Mouse (Mus musculus) ES-E14 (cell line): ENCODE data around the gene Lama4. TPM values are rescaled to one million over a fixed set of nuclear protein-coding genes. Genes with fewer than 3 reads are reported as not detected.

Experiments
- DNase-seq: peaks from one replicate; pipeline ENCODE4 v3.0.0-alpha.2; 2013; ENCODE audit warnings: low read depth, low spot score
- H3K27ac ChIP-seq: 2 replicates; pipeline ENCODE4 v1.5.1; 2012; ENCODE audit warnings: low read depth, mild to moderate bottlenecking, low read length, moderate library complexity, mixed read lengths; ENCODE audit not compliant: poor library complexity, insufficient read depth, severe bottlenecking
- H3K36me3 ChIP-seq: 2 replicates; pipeline ENCODE4 v1.6.1; 2012; ENCODE audit warnings: mild to moderate bottlenecking, low read length, moderate library complexity, mixed read lengths; ENCODE audit not compliant: control insufficient read depth, poor library complexity, insufficient read depth, severe bottlenecking
- H3K4me1 ChIP-seq, 2 experiments: fragments of 150-350 bp in 1 of 2; sonication (generic) in 1 of 2; 2 replicates each; pipeline ENCODE4 v1.6.1; 2012; ENCODE audit warnings: low read length in 2 of 2, mild to moderate bottlenecking in 1 of 2, mixed read lengths in 1 of 2; ENCODE audit not compliant: control insufficient read depth in 2 of 2, insufficient read depth in 2 of 2, poor library complexity in 1 of 2
- H3K4me3 ChIP-seq, 2 experiments: fragments of 150-350 bp in 1 of 2; sonication (generic) in 1 of 2; 2 replicates each; pipeline ENCODE4 v1.5.1; 2012; ENCODE audit warnings: low read length in 2 of 2, low read depth in 1 of 2, mild to moderate bottlenecking in 1 of 2, mixed read lengths in 1 of 2; ENCODE audit not compliant: insufficient read depth in 1 of 2, poor library complexity in 1 of 2, severe bottlenecking in 1 of 2
- H3K9ac ChIP-seq: 2 replicates; pipeline ENCODE4 v1.6.1; 2012; ENCODE audit warnings: low read depth, mild to moderate bottlenecking, low read length, mixed read lengths; ENCODE audit not compliant: poor library complexity, insufficient read depth, severe bottlenecking
- H3K9me3 ChIP-seq: fragments of 150-350 bp; sonication (generic); 2 replicates; pipeline ENCODE4 v1.6.1; 2012; ENCODE audit warnings: low read depth, mild to moderate bottlenecking, low read length; ENCODE audit not compliant: control insufficient read depth, insufficient read depth
- CHD2 ChIP-seq: IDR thresholded peaks from 2 replicates; pipeline ENCODE4 v1.6.1; 2014; ENCODE audit warnings: mild to moderate bottlenecking, low read depth, low read length, inconsistent platforms
- HCFC1 ChIP-seq: IDR thresholded peaks from 2 replicates; pipeline ENCODE4 v1.6.1; 2012; ENCODE audit warnings: low read length, inconsistent platforms, borderline replicate concordance; ENCODE audit not compliant: insufficient read depth
- MAFK ChIP-seq: IDR thresholded peaks from 2 replicates; pipeline ENCODE4 v1.6.1; 2014; ENCODE audit warnings: mild to moderate bottlenecking, low read depth, low read length, inconsistent platforms; ENCODE audit not compliant: insufficient read depth
- ZC3H11A ChIP-seq: IDR thresholded peaks from 2 replicates; pipeline ENCODE4 v1.6.1; 2012; ENCODE audit warnings: low read depth, mild to moderate bottlenecking, inconsistent platforms, low read length, borderline replicate concordance
- ZNF384 ChIP-seq: IDR thresholded peaks from 2 replicates; pipeline ENCODE4 v1.6.1; 2012; ENCODE audit warnings: low read depth, low read length, inconsistent platforms
- in situ Hi-C, 2 experiments: fragments of 600-800 bp; cut with MboI; formaldehyde crosslinking; loops; one replicate each; pipeline ENCODE4 v1.15.1; 2025; ENCODE audit warnings: low sequenced_read_pairs in 2 of 2, inconsistent platforms in 1 of 2; ENCODE audit not compliant: unreplicated experiment in 2 of 2
- total RNA-seq: library from RNA; depleted of rRNA; stranded (reverse); fragments of 300-350 nt; gene quantifications from 2 replicates; pipeline ENCODE4 v1.2.3, GENCODE M21; 2012

Lama4 gene
- total RNA-seq, 1 experiment, result 3.6 TPM

DNA sequence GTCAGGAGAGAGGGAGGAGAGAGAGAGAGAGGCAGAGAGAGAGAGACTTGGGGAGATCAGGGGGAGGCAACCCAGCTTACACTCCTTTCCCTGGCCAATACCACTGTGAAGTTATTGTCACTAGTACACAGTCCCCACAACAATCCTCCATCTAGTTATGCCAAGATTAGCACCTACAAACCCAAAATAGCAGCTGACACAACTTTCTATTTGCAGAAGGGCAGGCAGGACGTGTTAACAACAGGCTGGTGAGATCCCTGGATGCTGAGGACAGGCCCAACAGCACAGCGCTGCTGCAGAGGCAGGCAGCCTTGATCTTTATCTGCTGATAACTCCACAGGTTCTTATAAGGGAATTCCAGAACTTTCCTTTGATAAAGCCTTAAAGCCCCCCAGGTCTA is 3.4 kb upstream of the Lama4 start:
- in situ Hi-C loops, result no loop called here
- Histone ChIP-seq H3K4me1 (peaks cover 0 to 6% of the 10 kb centered on the region in 2 experiments; a peak in 1 of 4 replicates), H3K9ac (no peak overlapping the region), H3K27ac (no peak overlapping the region), H3K36me3 (no peaks in the 10 kb centered on the region), H3K4me3 (no peak overlapping the region), H3K9me3 (no peaks in the 10 kb centered on the region)
- TF ChIP-seq HCFC1, result no peak
- no peak for TF ChIP-seq MAFK
- TF ChIP-seq CHD2, result no peak
- no peak for TF ChIP-seq ZC3H11A
- no peak for TF ChIP-seq ZNF384
- DNase-seq, result no peak

DNA sequence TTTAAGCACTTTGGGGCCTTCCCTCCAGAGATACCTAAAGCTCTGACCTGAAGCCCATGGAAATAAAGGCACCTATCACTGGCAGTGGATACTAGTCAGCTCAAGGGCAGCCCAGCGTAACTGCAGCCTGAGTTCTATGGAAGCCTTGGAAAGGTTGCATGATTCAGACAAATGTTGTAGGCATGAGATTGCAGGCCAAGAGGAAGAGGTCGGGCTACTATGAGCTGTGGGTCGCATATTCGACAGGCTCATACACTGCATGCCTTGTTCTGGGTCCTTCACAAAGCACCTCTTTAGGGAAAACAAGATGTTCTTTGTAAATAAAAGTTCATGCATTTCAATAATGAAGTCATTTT is 618 bp upstream of the Lama4 start:
- in situ Hi-C loops, result no loop called here
- H3K4me3 ChIP-seq, result no peak overlapping the region

DNA sequence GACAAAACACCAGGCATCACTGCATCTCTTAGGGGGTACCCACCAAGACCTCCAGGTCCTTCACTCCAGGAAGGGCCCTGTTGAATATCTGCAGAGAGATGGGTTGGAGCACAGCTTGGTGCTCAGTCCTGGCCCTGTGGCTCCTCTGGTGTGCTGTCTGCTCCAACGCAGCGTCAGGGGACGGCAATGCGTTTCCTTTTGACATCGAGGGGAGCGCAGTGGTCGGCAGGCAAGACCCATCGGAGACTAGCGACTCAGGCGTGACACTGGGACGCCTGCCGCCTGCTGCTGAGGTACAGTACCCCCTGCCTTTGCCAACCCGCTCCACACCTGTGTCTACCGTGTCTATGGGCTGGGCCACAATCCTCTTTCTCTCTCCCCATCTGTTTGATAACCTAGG is 542 bp downstream of the Lama4 start:
- Histone ChIP-seq H3K36me3 (no peaks in the 10 kb centered on the region), H3K9ac (0 out of 2 replicates have a peak overlapping the region, but pooled peaks have one; percentile 16), H3K9me3 (no peaks in the 10 kb centered on the region), H3K4me1 (peaks cover 0 to 6% of the 10 kb centered on the region in 2 experiments; a peak in 1 of 4 replicates), H3K27ac (no peak overlapping the region), H3K4me3 (peak overlapping the region; percentile 41 to 59)
- peak; percentile 2 for DNase-seq
- TF ChIP-seq ZC3H11A (no peak), HCFC1 (no peak), ZNF384 (no peak), CHD2 (no peak), MAFK (no peak)
- in situ Hi-C loops, result no loop called here

More for the DNA sequence above, 618 bp upstream of the Lama4 start:
- Histone ChIP-seq H3K9me3 (no peaks in the 10 kb centered on the region), H3K4me1 (peaks cover 0 to 6% of the 10 kb centered on the region in 2 experiments; a peak in 1 of 4 replicates), H3K27ac (no peak overlapping the region), H3K9ac (no peak overlapping the region), H3K36me3 (no peaks in the 10 kb centered on the region)
- no peak for DNase-seq
- TF ChIP-seq HCFC1 (no peak), ZC3H11A (no peak), MAFK (no peak), CHD2 (no peak), ZNF384 (no peak)

DNA sequence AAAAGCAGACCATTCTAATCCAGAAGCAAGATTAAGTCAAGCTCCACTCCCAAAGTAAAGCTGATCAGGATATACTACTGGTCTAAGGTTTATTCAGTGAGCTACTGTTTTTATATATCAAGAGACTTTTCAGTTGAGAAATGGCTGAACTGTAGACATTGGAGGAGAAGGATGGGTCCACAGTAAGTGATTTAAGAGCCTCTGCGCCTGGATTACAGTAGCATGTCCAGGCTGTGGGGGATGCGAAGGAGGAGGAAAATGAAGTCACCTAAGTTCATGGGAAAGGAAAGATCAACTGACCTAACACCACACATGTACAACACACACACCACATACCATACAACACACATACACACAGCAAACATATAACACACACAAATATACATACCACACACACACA is 1.3 kb downstream of the Lama4 start:
- Histone ChIP-seq H3K4me1 (peaks cover 0 to 6% of the 10 kb centered on the region in 2 experiments; a peak in 1 of 4 replicates), H3K4me3 (no peak overlapping the region), H3K9ac (no peak overlapping the region), H3K9me3 (no peaks in the 10 kb centered on the region), H3K36me3 (no peaks in the 10 kb centered on the region), H3K27ac (no peak overlapping the region)
- TF ChIP-seq ZNF384 (no peak), ZC3H11A (no peak), CHD2 (no peak), MAFK (no peak), HCFC1 (no peak)
- in situ Hi-C loops, result no loop called here
- no peak for DNase-seq

DNA sequence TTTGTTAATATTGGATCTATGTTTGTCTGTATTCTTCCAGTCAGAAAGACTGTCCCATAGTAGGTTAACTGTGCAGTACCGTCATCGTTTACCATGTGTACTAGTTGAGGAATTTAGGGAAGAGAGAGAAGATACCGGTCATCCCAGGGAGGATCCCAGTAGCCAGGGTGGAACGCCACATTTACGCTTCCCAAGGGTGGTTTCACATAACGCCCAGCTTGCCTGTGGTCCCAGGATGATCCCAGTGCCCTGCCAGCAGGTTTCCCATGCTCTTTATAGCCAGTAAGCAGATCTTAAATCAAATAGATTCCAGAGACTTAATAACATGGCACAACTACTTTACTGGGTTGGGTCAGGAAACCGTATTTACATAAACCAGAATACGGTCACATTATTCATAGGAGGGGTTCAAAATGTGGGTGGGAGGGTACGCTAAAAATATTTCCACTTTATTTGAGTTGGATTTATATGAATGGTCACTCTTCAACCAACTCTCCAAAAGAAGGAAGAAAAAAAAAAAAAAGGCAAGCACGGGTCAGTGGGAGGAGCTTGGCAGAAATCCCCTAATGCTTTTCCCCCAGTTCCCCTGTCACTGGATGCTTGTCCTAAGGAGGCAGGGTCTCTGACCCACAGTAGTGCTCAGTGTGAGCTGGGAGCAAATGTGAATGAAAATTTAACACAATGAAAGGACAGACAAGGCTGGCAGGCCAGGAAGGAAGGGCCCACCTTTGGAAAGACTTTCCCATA is 3.2 kb downstream of the Lama4 start:
- no peak overlapping the region for H3K9ac ChIP-seq
- no peaks in the 10 kb centered on the region for H3K9me3 ChIP-seq
- H3K27ac ChIP-seq, result no peak overlapping the region
- no peak for DNase-seq
- H3K36me3 ChIP-seq, result no peaks in the 10 kb centered on the region
- TF ChIP-seq CHD2, result no peak
- no peak for TF ChIP-seq ZNF384
- TF ChIP-seq HCFC1, result no peak
- no peak for TF ChIP-seq ZC3H11A
- TF ChIP-seq MAFK, result no peak
- in situ Hi-C loops, result no loop called here
- peaks cover 0 to 6% of the 10 kb centered on the region in 2 experiments; a peak in 1 of 4 replicates for H3K4me1 ChIP-seq
- no peak overlapping the region for H3K4me3 ChIP-seq
